Mouse (Mus musculus): ENCODE data around the gene Ivd.

DNA sequence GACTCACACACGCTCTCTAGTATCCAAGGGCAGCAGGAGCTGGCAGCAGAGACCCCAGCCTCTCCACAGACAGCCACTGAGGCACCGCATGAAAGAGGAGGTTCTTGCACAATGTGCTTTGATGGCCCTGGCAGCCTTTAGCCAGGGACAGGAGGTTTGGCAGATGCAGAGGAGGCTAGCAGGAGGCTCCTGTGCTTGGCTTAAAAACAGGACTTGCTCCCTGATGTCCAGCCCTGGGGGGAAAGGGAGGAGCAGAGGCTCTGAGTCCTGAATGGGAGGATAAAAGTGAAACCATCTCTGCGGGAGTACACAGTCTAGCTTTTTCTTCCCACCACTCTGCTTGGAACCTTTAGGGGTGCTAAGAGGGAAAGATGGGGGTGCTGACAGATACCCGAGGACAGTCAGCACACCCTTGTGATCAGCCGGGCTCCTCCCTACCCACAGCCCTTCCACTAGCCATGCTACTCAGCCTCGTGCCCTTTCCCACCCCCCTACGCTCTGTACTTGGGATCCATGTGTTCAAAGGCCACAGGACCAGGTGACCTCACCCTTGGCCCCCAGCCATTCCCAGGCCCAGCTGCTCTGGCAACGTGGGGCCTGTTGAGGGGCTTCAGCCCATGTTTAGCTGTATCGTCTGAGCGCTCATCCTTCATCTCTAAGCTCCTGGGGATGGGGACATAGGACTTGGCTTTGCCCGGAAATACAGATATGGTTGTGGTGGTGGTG is 52.0 kb downstream of the Ivd start:
- no peak for TF ChIP-seq CTCF (IDR thresholded peaks at IDR 0.05; ENCODE audit: borderline replicate concordance, insufficient read depth, low read length)
- no peak for TF ChIP-seq POLR2A (IDR thresholded peaks at IDR 0.05; ENCODE audit: low read depth, low read length)
